Mouse (Mus musculus) megakaryocyte, embryonic 14.5 days (primary cell): ENCODE measurements at regions not wholly inside any gene's neighbourhood (a gene's known extent, or its start where the extent isn't known, plus 50 kb on each side); places are given as distances from the start of the nearest gene placed in this dataset.

ENCODE experiments used
- H3K27me3 ChIP-seq: replicated peaks from 2 replicates; pipeline ENCODE3; 2012; ENCODE audit warnings: inconsistent platforms
- H3K36me3 ChIP-seq: replicated peaks from 2 replicates; pipeline ENCODE3; 2012; ENCODE audit warnings: low read length, inconsistent platforms, mixed read lengths
- H3K4me1 ChIP-seq: 2 replicates; pipeline ENCODE4 v1.6.1; 2012; ENCODE audit warnings: inconsistent platforms
- H3K4me3 ChIP-seq: replicated peaks from 2 replicates; pipeline ENCODE3; 2012; ENCODE audit warnings: moderate library complexity, mild to moderate bottlenecking, inconsistent platforms
- H3K9me3 ChIP-seq: 2 replicates; pipeline ENCODE4 v1.6.1; 2012; ENCODE audit warnings: inconsistent platforms
- FLI1 ChIP-seq: IDR thresholded peaks from 2 replicates; pipeline ENCODE4 v1.6.1; 2012; ENCODE audit warnings: low read length, inconsistent platforms, mixed read lengths
- GATA1 ChIP-seq: IDR thresholded peaks from 3 replicates; pipeline ENCODE4 v1.6.1; 2012; ENCODE audit warnings: mixed read lengths, low read length, inconsistent platforms, borderline replicate concordance

- Histone ChIP-seq H3K36me3 (no peaks in the 10 kb centered on the region), H3K27me3 (peaks cover 4% of the 10 kb centered on the region), H3K4me1 (peaks cover 5% of the 10 kb centered on the region; the same call in 1 of the 2 replicates), H3K9me3 (0 out of 2 replicates have a peak, but pooled peaks cover 6% of the 10 kb centered on the region), H3K4me3 (no peak overlapping the region)
- TF ChIP-seq GATA1, result no peak
- no peak for TF ChIP-seq FLI1
Observed at GRCm38 (mm10) chr1:34739621-34740020, 103.2 kb downstream of the Fam168b start.

- TF ChIP-seq FLI1, result no peak
- no peak for TF ChIP-seq GATA1
- H3K9me3 ChIP-seq, result 0 out of 2 replicates have a peak, but pooled peaks cover 6% of the 10 kb centered on the region
- H3K4me1 ChIP-seq, result peaks cover 5% of the 10 kb centered on the region; the same call in 1 of the 2 replicates
Observed at GRCm38 (mm10) chr1:34740891-34741290, 102.0 kb downstream of the Fam168b start.

GRCm38 (mm10) chr1:34742234-34742633, 100.6 kb downstream of the Fam168b start:
- H3K27me3 ChIP-seq, result peaks cover 16% of the 10 kb centered on the region
- no peak for TF ChIP-seq FLI1
- no peak for TF ChIP-seq GATA1
- H3K36me3 ChIP-seq, result no peaks in the 10 kb centered on the region
- H3K9me3 ChIP-seq, result 0 out of 2 replicates have a peak, but pooled peaks cover 6% of the 10 kb centered on the region
- H3K4me1 ChIP-seq, result peaks cover 5% of the 10 kb centered on the region; the same call in 1 of the 2 replicates
- no peak overlapping the region for H3K4me3 ChIP-seq

More at GRCm38 (mm10) chr1:34740891-34741290, 102.0 kb downstream of the Fam168b start:
- no peaks in the 10 kb centered on the region for H3K36me3 ChIP-seq
- peaks cover 10% of the 10 kb centered on the region for H3K27me3 ChIP-seq
- no peak overlapping the region for H3K4me3 ChIP-seq

DNA sequence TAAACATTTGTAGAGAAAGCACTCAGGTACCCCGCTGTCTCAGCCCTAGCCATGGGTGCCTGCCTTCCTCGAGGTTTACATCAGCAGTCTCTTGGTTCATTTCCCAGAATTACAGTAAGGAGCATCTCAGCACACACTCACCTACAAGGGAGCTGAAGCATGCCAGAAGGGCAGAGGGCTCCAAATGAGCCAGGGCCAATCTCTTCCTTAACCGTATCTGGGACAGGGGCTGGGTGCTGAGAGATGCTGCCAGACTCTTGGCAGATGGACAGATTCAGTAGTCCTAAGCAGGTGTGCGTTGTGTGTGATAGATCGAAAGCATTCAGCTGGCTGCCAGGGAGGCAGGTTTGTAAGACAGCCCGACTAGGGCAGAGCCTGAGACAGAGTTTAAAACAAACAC, 97.0 kb downstream of the Fam168b start:
- H3K36me3 ChIP-seq, result no peaks in the 10 kb centered on the region
- peaks cover 7% of the 10 kb centered on the region for H3K4me1 ChIP-seq
- H3K27me3 ChIP-seq, result peaks cover 47% of the 10 kb centered on the region
- 0 out of 2 replicates have a peak, but pooled peaks cover 6% of the 10 kb centered on the region for H3K9me3 ChIP-seq
- no peak overlapping the region for H3K4me3 ChIP-seq
- no peak for TF ChIP-seq FLI1
- TF ChIP-seq GATA1, result no peak

DNA sequence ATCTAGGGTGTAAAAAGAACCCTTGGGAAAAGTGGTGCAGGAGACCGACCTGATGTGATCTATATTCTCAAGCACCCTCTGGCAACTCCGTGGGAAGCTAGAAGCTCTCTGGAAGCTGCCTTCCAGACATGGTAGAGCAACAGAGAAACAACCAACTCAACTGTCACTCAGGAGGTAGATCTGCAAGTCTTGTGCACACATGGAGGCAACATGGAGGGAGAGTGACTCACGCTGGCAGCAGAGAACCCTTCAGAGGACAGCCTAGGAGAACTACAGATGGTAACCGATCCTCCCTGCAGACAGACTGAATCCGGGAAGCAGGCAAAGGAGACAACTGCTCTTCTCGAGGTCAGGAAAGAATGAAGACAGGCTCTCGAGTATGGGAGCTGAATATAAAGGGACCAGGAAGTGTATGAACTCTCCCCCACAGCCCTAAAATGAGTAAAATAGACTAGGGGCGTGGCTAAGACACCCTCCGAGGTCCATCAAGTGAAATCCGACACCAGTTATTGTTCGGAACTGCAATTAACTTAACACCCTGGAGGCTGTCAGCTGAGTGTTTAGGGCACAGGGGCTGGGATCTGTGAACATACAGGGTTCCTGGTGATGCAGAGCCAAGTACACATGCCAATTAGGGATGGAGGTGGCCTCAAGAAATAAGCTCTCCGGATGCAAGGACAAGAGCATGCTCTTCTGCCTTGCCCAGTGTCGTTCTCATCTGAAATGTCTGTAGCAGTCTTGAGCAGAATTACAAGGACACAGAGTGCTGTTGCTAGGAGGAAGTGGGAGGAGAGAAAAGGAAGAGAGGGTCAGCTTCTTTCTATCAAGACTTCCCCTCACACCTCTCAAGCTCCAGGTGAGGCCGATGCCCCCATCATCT, 93.5 kb downstream of the Fam168b start:
- TF ChIP-seq GATA1, result no peak
- no peak for TF ChIP-seq FLI1

DNA sequence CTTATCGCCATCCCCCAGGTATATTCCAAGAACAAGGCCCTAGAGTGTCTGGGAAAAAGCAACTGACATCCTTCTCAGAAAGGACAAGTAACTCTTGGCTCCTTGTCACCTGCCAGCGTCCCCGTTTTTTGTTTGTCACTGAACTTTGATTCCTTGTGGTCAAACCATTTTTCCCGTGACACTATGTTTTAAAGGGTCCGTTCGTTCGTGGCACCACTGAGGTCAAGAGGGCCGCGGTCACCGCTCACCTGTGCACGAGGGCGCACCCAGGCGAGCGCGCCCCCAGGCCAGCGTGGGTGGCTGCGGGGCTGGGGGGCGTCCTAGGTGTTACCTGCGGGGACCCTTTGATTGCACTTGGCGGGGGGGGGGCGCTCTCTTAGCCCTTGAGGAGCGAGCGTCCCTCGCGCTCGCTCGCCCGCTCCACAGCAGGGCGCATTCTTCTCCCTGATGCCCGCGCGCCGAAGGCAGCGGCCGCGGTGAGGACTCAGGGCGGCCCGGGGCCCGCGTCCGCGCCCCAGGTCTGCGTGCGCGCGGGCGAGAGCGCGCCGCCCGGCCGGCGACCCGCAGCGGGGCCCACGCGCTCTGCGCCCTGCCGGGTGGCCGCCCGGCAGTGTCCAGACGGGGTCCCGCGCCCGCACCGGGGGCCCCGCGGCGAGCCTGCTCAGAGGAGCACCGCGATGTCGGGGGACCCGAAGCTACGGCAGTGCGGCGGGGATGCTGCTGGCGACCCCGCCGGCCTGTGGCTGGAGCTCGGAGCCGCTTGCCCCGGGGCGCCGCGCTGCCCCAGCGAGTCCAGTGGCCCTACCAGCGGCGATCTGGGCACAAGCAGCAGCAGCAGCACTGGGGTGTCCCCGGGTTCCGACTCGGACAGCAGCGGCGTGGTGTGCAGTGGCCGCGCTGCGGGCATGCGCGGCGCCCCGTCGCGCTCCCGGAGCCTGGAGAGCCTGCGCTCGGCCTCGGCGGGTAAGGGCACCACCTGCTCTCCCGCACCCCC, 92.5 kb downstream of the Fam168b start:
- peak overlapping the region; percentile 64 for H3K4me3 ChIP-seq
- peaks cover 14% of the 10 kb centered on the region for H3K4me1 ChIP-seq
- TF ChIP-seq GATA1, result no peak
- H3K9me3 ChIP-seq, result no peaks in the 10 kb centered on the region
- H3K27me3 ChIP-seq, result peaks cover 69% of the 10 kb centered on the region
- H3K36me3 ChIP-seq, result no peaks in the 10 kb centered on the region

More for the DNA sequence above, 93.5 kb downstream of the Fam168b start:
- peaks cover 69% of the 10 kb centered on the region for H3K27me3 ChIP-seq
- H3K36me3 ChIP-seq, result no peaks in the 10 kb centered on the region
- H3K4me1 ChIP-seq, result peaks cover 14% of the 10 kb centered on the region
- H3K9me3 ChIP-seq, result no peaks in the 10 kb centered on the region
- peak overlapping the region; percentile 48 for H3K4me3 ChIP-seq

- peaks cover 14% of the 10 kb centered on the region for H3K4me1 ChIP-seq
- no peak for TF ChIP-seq GATA1
- no peak for TF ChIP-seq FLI1
- H3K4me3 ChIP-seq, result no peak overlapping the region
- no peaks in the 10 kb centered on the region for H3K9me3 ChIP-seq
- H3K36me3 ChIP-seq, result no peaks in the 10 kb centered on the region
- peaks cover 64% of the 10 kb centered on the region for H3K27me3 ChIP-seq
Observed at GRCm38 (mm10) chr1:34751128-34751527, 91.7 kb downstream of the Fam168b start.

DNA sequence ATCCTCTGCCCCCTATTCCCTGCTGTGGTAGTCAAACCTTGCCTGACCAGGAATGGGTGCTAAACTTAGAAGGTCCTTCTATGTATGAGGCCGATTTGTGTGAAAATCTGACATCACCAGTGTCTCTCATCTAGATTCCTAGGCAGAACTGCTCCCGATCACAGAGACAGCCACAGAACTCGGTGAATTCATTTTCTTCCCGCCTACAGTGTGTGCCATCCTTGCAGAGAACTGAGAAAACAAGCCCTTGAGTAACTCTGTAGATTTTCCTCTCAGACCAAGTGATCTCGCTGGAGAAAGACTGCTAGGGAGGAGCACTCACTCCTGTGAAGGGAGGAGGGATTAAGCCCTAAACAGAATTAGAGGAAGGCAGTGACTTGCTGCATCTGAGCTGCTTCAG, 89.3 kb downstream of the Fam168b start:
- no peaks in the 10 kb centered on the region for H3K9me3 ChIP-seq
- TF ChIP-seq FLI1, result no peak
- peaks cover 14% of the 10 kb centered on the region for H3K4me1 ChIP-seq
- H3K36me3 ChIP-seq, result no peaks in the 10 kb centered on the region
- H3K4me3 ChIP-seq, result no peak overlapping the region
- peaks cover 56% of the 10 kb centered on the region for H3K27me3 ChIP-seq

- Histone ChIP-seq H3K4me3 (no peak overlapping the region), H3K27me3 (peaks cover 10% of the 10 kb centered on the region), H3K4me1 (no peaks in the 10 kb centered on the region), H3K9me3 (peaks cover 12% of the 10 kb centered on the region), H3K36me3 (no peaks in the 10 kb centered on the region)
- TF ChIP-seq GATA1 (no peak), FLI1 (no peak)
Observed at GRCm38 (mm10) chr1:34760547-34760946, 82.3 kb downstream of the Fam168b start.
